Mouse (Mus musculus) left cerebral cortex, postnatal 36 days (tissue): Measurements from ENCODE around the gene Zfp982. TPM values are rescaled to one million over a fixed set of nuclear protein-coding genes. Genes with fewer than 3 reads are reported as not detected.
"Not testable (repeated sequence)": the region's sequence is repeated elsewhere in the genome, so short reads cannot be mapped to it uniquely, and the experiment has no call there.

Experiments
- DNase-seq, 2 experiments: peaks; one replicate each; pipeline ENCODE4 v3.0.0; 2021 to 2022; ENCODE audit warnings: low spot score in 2 of 2, mixed read lengths in 1 of 2
- intact Hi-C: fragments of 180-260 bp; cut with DNase I; formaldehyde crosslinking; loops from one replicate; pipeline ENCODE4 v1.15.1; 2025
- total RNA-seq, 2 experiments: library from RNA; stranded (reverse); gene quantifications; 2 replicates each; pipeline ENCODE4 v1.2.3; 2021

The Zfp982 gene
- total RNA-seq, 2 experiments from 2014 or later: 3.3 to 4.1 TPM

DNA sequence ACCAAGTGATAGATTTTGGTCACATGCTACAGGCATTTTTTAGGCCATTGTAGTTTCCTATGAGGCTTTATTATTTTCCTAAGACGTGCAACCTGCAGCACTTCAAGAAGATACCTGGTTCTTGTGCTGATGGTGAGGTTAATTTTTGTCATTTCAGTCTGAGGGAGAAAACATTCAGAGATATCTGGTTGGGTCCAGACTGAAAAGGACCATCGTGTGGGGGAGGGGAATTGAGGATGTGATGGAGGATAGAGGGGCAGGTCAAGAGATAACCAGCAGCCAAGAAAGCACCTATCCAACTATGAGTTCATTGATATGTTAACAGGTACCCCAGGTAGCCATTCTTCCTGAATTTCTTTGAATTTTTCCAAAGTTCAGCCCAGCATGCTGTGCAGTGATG is 62.1 kb downstream of the Zfp982 start:
- DNase-seq, intact Hi-C loops: not testable (repeated sequence)

DNA sequence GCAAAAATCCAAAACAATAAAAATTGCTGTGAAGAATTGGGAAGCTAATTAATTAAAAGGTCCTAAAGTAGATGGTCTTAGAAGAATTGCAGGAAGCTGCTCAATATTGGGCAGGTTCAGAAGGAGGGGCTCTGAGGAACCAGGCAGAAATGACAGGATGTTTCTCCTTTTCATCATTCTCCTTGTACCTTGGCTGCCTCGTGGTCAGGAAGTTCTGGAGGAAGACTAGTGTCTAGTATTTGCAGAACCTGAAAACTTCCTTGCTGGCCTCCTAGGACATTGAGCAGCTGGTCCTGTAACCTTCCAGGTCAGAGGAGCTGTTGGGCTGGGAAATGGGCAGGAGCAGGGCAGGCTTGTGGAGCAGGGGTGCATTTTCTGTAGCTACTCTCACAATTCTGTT is 64.7 kb downstream of the Zfp982 start:
- DNase-seq, intact Hi-C loops: not testable (repeated sequence)

DNA sequence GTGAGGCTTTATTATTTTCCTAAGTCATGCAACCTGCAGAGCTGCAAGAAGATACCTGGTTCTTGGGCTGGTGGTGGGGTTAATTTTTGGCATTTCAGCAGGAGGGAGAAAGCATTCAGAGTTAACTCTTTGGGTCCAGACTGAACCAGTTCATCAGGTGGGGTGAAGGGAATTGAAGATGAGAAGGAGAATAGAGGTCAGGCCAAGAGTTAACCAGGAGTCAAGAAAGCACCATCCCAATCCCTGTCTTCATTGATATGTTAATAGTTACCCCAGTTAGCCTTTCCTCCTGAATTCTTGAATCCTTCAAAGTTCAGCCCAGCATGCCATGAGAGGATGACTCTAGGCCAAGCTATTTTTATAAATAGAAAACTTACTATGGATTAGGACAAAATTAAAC is 65.8 kb downstream of the Zfp982 start:
- DNase-seq, intact Hi-C loops: not testable (repeated sequence)

DNA sequence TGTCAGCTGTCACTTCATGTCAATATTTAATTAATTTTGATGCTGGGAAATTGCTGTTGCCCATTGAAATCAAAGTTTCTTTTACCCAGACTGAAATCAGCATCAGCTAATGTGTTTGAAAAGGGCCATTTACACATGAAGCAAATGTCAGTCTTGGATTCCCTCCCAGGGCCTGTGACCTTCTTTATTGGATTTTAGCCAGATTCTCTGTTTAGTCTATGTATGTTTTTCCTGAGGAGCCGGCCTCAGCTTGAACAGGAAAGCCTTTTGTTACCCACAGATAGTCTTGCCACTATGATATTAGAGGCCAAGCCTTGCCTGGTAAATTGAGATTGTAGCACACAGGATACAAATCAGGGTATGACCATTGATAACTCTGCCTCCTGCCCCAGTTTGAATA is 66.9 kb downstream of the Zfp982 start:
- intact Hi-C loops, DNase-seq: not testable (repeated sequence)

Other genes with a start within 250 kb of the Zfp982 start
- gene Zfp988, start 186.7 kb upstream of the Zfp982 start, total RNA-seq: under 1 TPM in 1 of 2 experiments, not detected in 1; 0.22 TPM
- not detected for gene Zfp978, start 131.1 kb upstream of the Zfp982 start, total RNA-seq
- under 1 TPM; 0.37 to 0.50 TPM for gene Gm16503, start 47.8 kb downstream of the Zfp982 start, total RNA-seq
- gene Zfp985, start 60.9 kb downstream of the Zfp982 start, total RNA-seq: not detected
- gene Zfp979, start 150.1 kb downstream of the Zfp982 start, total RNA-seq: under 1 TPM; 0.54 to 0.68 TPM
- gene Zfp534, start 210.1 kb downstream of the Zfp982 start, total RNA-seq: under 1 TPM in 1 of 2 experiments, not detected in 1; 0.10 TPM